Mouse (Mus musculus) liver, postnatal 0 days (tissue): Measurements from ENCODE around the gene Gm20388.

Experiments used
- CTCF ChIP-seq: sonication (generic); IDR thresholded peaks from 2 replicates; pipeline ENCODE4 v1.5.1; 2016; ENCODE audit warnings: antibody characterized with exemption, low read depth
- EP300 ChIP-seq: IDR thresholded peaks from 2 replicates; pipeline ENCODE4 v1.6.1; 2016; ENCODE audit warnings: antibody characterized with exemption, low read depth, mild to moderate bottlenecking

DNA sequence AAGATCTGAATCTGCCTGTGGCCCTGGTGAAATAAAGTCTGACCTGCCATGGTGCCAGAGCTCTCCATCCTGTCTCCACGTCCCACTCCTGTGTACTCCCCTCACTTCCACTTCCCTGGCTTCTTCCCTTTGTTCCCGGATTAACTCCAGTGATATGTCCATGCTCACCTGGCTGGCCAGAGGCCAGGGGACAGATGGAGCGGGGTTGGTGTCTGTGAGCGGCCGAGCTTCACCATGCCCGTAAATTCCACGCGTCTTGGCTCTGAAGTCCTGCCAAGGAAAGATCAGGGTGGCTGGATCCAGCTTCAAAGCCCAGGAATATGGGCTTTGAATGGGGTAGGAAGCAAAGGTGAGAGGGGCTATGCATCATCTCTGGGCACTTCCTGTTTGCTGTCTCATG is 256.5 kb downstream of the Gm20388 start:
- TF ChIP-seq CTCF (no peak), EP300 (no peak)
